Mouse (Mus musculus) lung, postnatal 36 days (tissue): ENCODE measurements around the gene Ppm1h.
"Not testable (repeated sequence)": the region's sequence is repeated elsewhere in the genome, so short reads cannot be mapped to it uniquely, and the experiment has no call there.

Experiments used
- DNase-seq: peaks from one replicate; pipeline ENCODE4 v3.0.0; 2022; ENCODE audit warnings: mixed read lengths

The Ppm1h gene

GRCm38 (mm10) chr10:122942771-122943170 is 264.2 kb downstream of the Ppm1h start:
- DNase-seq: no peak

DNA sequence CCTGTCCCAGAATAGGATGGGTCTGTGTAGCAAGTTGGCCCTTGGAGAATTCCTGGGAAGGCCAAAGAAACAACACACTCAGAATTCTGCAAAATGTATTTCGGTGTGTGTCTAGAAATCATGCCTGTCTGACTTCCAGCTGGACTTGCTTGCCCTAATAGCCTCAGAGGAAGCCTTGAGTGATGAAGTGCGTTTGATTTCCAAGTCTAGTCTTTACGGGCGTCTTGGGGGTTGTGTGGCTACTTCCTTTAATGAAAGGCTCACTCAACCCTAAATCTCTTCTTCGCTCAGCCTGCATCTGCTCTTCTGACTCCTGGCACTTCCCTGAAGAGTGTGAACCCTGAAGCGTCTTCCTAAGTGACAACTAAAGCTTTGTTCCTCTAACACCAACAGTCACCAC is 265.3 kb downstream of the Ppm1h start:
- no peak for DNase-seq

GRCm38 (mm10) chr10:122944888-122945287 is 266.3 kb downstream of the Ppm1h start:
- no peak for DNase-seq

DNA sequence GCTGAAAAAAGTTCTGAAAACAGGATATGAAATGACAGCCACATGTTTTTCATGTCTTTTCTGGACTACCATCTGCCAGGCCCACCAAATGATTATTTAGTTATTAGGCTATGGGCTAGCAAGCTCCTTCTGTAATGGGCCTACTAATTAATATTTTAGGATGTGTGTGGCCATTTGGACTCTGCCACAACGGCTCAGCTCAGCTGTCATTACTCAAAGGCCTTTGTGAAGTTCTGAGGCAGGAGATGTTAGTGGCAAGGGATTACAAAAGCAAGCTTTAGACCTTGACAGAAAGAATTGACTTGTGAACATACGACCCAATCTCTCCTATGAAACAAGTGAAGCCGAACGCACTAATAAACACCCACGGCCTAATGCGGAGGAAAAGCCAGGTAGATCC is 272.4 kb downstream of the Ppm1h start:
- DNase-seq: no peak

- no peak for DNase-seq
These were observed 275.0 kb downstream of the Ppm1h start for GRCm38 (mm10) chr10:122953576-122953975.

GRCm38 (mm10) chr10:122957918-122958317 is 279.4 kb downstream of the Ppm1h start:
- no peak for DNase-seq

- DNase-seq: no peak
These were observed 280.1 kb downstream of the Ppm1h start for GRCm38 (mm10) chr10:122958699-122959098.

DNA sequence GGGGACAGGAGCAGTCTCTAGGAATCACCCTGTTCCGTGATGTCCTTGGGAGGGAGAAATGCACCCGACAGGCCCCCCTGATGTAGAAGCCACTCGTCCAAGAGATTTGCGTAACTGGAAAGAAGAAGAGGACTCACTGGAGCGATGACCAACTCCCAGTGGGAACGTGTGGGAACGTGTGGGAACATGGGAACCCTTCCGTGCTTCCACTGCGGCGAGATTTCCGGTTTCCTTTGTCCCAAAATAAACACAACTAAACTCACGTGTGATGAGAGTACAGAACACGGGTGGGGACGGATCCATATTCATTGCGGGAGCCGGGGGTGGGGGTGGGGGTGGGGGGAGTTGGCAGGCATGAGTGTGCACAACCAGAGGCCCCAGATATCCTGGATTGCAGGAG is 281.7 kb downstream of the Ppm1h start:
- peak; percentile 64 for DNase-seq

- no peak for DNase-seq
These were observed 282.2 kb downstream of the Ppm1h start for GRCm38 (mm10) chr10:122960738-122961137.

GRCm38 (mm10) chr10:122961494-122961893 is 282.9 kb downstream of the Ppm1h start:
- no peak for DNase-seq

DNA sequence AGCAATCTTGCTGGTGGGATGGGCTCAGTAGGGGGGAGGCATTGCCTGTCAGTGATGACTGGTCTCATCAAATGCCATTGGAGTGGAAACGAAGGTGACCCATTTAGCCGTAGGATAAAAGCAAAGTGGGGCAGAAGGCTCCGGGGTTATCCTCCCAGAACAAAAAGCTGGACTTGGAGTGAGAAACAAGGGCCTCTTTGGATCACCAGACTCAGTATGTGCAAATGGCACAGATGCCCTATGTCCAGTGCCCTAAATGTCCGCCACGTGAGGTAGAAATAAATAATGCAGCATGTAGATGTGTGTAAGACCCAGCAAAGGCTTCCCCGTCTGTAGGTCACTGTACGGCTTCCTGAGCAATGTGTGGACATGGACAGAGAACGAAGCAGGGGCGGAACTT is 284.1 kb downstream of the Ppm1h start:
- DNase-seq: no peak

- DNase-seq: no peak
These were observed 285.1 kb downstream of the Ppm1h start for GRCm38 (mm10) chr10:122963463-122964240.

GRCm38 (mm10) chr10:122964241-122964636 is 285.7 kb downstream of the Ppm1h start:
- no peak for DNase-seq

DNA sequence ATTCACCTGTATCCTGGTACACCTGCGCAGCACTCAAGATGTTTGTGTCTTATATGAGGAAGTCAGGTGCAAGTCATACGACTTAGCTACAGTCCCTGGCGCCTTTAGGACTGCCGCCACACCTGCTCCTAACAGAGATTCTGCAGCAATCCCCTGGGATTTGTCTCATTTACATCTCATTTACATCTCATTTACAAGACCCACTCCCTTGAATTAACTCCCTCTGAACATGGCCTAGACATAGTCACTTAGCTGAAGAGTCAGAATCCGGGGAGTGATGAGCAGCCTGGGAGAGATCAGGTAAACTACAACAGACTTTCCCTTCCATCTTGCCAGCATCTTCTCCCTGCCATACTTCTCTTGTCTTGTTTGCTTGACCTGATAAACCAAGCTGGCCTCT is 287.1 kb downstream of the Ppm1h start:
- not testable (repeated sequence) for DNase-seq

DNA sequence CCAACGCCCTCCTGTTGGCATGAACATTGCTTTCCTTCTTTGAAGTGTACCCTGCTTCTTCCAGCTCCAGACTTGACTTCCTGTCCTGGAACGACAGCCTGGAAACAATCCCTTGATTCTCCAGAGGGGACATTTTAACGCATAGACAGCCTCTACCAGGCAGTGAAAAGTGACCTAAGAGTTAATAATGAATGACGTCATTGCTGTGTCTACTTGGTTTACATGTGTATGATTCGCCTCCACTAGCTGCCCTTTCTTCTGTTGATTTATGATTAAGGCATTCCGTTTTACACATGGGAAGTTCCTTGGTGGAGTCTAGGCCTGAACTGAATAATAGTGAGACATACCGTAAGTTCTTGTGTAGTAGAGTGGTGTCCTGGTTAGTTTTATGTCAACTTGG is 287.9 kb downstream of the Ppm1h start:
- peak; percentile 57 for DNase-seq

DNA sequence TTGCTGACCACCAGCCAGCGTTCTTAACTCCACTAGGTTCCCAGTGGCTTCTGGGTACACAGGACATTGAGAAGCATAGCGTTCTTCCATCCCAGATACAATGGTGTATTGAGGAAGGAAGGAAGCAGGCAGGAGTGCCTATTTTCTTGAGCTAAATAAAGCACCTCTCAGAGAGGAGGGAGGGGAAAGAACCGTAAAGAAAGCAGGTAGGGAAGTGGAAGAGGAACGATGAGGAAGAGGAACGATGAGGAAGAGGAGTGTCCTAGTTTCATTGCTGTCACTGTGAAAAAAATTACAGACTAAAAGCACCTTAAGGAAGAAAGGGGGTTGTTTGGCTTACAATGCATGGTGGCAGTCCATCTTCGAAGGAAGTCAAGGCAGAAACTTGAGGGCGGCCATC is 291.6 kb downstream of the Ppm1h start:
- no peak for DNase-seq

DNA sequence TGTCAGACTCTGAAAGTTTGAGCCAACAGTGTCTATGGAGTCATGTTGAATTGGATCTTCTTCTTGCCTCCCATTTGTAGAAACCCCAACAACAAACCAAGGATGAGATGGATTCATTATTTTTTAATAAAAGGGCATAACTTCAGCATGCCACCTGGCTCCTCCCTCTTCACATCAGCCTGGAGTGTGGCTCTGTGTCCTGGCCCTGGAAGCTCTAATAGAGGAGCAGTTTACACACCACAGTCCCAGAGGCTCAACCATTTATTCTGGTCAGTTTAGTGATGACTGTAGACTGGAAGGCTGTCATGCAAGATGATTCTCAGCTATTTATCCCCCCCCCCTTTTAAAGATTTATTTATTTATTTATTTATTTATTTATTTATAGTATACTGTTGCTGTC is 294.7 kb downstream of the Ppm1h start:
- no peak for DNase-seq

GRCm38 (mm10) chr10:122976038-122976437 is 297.5 kb downstream of the Ppm1h start:
- DNase-seq: no peak

- no peak for DNase-seq
These were observed 300.8 kb downstream of the Ppm1h start for GRCm38 (mm10) chr10:122979356-122979755.

DNA sequence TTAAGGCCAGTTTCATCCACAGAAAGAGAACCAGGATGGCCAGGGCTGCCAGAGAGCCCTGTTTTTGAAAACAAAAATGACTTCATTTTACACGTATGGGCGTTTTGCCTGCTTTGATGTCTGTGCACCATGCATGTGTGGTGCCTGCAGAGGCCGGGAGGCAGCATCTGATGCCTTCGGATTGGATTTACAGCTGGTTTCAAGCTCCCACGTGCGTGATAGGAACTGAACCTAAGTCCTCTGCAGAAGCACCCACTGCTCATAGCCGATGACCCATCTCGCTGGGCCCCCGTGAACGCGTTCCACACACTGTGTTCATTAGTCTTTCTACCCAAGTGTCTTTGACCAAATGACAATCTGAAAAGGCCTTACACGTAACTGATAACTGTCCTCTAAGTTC is 301.6 kb downstream of the Ppm1h start:
- DNase-seq: no peak

GRCm38 (mm10) chr10:122982909-122983578 is 304.5 kb downstream of the Ppm1h start:
- DNase-seq: no peak

DNA sequence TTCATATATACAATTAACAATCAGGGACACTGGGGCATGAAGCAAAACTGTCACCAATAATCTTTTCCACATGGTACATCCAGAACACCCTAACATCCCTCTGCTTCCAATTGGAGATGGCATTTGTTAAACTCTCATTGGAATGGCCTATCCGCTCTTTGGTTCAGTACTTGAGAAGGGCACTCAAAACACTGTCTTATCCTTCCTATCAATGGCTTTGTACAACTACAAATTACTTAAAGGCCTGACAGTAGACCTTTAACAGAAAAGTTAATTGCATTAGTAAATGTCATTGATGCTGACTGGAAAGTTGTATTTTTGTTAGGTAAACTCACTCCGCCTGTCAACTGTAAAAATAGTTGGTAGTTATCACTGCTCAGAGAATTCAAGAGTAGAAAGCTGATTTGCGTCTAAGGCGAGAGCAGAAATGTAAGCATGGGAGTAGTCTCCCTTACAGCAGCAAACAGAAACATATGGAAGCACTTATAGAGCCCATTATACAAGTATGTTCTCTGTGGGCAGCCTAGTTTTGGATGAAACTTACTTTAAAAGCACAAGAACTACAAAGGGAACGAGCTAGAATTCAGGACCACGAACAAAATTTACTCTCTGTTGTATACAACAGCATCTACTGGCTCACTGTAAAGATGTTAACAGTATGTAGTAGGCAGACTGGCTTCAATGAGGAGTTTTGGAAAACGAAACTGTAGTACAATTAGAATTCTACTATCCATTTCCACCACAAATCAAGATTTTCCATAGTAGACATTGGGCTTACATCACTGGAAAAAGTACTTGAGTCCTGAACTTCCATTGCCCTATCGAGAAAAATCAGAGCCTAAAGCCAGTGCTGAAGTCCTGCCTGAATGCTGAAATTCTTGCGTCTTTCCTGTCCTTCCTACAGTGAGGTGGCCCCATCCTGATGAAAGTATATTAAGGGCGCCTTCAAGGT is 305.3 kb downstream of the Ppm1h start:
- no peak for DNase-seq

DNA sequence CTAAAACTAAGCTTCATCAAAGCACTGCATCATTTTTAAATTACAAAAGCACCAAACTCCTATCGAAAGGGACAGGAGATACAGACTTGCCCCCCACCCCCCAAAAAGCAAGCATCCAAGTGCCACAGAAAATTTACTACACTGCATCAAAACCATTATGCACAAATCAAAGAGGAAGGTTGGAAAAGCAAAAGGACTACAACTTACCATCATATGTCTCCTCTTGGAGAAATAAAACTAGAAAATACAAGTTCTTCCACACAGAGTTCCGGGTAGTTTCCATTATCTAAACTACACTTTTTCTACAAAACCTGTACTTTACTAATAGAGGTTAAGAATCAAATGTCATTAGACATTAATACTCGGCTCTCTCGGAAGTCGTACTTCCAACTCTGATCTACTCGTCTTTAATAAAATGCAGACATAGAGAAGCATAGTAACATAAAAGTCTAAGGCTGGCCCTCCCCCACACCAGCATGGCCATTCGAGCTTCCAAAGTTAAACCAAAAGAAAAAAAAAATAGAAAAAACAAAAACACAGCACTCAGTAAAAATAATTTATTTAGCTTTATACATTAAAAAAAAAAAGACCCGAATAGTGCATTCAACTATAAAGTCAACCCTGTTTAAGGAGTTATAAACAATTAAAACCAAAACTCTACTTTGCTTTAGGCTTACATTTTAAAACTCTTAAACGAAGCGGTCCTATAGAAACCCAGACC is 306.1 kb downstream of the Ppm1h start:
- no peak for DNase-seq
